Mouse (Mus musculus) T-cell, adult 2 months (primary cell): Measurements from ENCODE around the gene Setd1b.
A peak's percentile ranks its signal among the peaks of the same experiment; 100 is the strongest.

Experiments
- DNase-seq: peaks from one replicate; pipeline ENCODE4 v3.0.0; 2022; ENCODE audit warnings: low spot score

Setd1b gene

DNA sequence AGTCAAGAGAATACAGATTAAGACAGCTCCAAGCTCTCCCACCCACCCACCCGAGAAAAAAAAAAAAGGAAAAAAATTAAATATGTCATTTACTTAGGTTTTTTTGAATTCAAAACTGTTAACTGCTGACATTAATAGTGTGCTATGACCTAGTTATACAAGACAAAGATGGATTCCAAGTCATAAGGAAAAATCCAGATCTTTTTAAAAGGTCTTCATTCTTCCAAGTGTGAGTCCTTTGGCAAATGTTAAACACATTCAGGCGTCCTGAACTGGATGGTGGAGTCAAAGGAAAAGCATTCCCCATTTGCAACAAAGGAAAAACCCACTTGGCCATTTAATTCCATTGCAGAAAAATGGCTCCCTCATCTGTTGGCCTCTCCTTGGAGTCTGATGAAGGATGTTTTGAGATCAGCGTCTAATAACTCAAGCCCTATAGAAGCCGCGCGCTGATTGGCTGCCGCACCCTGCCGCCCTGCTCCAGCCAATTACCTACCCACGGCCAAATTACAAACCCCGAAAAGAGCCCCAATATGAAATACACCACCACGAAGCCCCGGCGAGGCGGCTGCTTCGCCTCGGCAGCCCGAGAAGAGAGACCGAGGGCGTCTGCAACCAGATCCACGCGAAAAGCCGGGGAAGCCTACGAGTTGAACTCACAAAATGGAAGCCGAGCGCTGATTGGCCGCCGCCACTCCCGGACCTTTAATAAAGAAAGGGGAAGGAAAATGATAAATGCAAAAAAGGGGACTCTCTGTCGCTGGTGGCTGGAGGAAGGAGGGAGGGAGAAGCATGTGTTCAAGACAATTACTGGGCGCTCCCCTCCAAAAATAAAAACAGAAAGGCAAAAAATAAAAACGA, 1.1 kb upstream of the Setd1b start:
- peak; percentile 77 for DNase-seq

DNA sequence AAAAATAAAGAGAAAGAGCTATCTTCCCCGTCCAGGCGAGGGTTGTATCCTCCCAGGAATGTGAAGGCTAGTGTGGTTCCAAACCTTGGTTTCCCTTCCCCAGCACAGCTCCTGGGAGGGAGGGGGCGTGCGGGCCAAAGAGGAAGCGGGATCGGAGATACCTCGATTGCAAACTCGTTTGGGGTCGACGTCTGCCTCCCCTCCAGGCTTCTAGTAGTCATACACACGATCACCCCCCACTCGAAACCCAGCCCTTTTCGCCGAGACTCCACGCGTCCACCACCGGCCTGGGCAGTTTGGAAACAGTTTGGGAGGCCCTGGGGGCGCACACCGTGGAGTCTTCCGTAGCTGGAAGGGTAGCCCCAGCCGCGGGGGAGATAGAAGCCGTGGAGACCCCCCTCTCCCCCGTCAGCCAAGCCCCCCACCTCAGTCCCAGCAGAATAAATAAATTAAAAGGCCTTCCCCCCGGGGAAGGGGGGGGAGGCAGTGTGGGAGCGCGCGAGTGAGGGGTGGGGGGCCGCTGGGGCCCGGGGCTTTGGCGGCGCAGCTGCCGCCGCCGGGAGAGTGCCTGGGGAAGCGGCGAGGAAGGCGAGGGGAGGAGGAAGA, 335 bp upstream of the Setd1b start:
- no peak for DNase-seq

DNA sequence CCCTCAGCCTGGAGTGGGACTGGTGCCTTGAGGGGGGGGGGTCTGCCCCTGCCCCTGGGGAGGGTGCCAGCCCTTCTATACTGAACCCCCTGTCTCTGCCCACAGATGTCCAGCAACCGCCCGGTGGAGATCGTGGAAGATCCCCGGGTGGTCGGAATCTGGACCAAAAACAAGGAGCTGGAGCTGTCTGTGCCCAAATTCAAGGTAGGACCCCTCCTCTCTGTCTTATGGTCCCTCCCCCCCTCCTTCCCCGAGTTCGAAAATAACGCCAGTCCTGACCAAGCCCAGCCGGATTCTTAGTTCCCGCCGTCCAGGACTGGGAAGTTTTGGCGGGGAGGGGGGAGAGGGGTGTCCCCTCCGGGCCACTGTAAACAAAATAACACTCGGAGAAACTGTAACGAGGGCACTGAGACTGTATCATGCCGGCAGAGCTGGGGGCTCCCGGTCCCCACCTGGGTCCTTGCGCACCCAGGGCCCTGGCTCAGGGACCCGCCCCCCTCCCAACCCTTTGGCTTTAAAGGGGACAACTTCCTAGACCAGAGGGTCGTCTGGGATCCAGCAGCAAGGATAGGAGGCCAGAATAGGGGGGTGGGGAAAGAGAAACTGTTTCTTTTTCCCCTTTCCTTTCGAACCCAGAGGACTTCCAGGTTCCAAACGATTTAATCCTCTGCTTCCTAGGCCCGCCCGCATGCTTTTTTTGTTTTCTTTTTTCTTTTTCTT, 1.4 kb downstream of the Setd1b start:
- no peak for DNase-seq

DNA sequence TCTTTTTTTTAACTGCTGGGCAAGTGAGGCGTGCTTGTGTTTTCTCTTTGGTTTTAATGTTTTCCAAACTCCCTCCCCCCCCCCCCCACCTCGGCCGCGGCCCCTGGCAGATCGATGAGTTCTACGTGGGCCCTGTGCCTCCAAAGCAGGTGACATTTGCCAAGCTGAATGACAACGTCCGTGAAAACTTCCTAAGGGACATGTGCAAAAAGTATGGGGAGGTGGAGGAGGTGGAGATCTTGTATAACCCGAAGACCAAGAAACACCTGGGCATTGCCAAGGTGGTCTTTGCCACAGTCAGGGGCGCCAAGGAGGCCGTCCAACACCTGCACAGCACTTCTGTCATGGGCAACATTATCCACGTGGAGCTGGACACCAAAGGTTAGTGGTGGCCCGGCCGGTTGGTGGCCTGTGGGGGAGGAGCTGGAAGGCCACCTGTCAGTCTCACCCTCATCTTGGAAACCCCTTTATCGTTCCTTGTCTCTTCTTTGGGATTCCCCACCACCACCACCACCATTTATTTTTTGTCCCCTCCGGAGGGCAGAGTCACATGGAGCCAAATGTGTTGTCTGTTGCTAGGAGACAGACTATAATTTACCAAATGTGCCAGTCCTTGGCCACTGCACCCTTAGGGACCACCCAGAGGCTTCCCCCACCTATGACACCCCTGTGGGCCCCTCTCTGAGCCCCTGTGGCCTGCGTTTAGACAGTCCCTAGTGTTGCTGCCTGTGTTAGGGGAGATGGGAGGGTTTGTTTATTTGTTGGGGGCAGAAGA, 2.2 kb downstream of the Setd1b start:
- DNase-seq = no peak

DNA sequence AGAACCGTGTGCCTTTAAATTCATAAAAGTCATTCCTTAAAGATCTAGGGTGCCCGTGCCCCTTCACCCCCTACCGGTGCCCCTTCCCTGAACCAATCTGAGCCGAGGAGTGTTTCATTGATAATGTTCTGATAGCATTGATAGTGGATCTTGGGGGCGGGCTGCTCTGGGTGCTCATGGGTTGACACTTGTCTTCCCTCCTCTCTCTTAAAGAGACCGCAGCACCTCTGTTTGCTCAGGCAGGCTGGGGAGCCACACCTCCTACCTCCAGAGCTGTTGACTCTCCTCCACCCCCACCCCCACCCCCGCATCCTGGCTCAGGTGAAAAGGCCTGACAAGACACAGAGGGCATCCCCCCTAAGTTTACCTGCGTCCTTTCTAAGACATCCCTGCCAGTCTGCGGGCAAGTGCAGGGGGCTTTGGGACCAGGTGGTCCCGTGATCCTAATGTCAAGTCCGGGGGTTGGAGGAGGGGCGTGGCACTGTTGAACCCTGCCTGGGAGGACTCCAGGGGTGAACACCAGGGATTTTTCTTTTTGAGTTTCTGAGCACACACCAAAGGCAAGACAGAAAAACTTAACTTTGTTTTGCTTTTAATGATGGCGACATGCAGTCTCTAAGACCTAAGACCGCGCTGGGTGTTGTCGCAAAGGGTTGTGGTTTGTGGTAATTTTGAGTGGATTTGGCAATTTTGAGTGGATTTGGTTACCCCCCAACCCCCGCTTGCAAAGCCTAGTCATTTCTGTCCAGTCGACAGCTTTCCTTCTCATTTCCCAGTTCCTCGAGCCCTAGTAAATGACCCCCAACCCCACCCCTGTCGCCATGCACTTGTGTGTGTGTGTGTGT, 3.0 kb downstream of the Setd1b start:
- no peak for DNase-seq

DNA sequence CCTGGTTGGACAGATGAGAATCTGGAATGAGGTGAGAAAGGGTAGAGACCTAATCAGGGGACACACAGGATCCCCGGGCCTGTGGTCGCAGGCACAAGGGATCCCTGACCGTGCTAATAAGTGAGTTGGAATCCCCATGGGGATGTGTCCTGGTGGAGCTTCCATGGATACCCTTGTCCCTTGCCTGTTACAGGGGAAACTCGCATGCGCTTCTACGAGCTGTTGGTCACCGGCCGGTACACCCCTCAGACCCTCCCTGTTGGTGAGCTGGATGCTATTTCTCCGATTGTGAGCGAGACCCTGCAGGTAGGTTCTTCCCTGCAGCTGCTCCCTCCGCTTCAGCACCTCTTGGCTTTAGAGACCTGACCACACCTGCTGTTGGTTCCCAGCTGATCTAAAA, 4.4 kb downstream of the Setd1b start:
- no peak for DNase-seq

DNA sequence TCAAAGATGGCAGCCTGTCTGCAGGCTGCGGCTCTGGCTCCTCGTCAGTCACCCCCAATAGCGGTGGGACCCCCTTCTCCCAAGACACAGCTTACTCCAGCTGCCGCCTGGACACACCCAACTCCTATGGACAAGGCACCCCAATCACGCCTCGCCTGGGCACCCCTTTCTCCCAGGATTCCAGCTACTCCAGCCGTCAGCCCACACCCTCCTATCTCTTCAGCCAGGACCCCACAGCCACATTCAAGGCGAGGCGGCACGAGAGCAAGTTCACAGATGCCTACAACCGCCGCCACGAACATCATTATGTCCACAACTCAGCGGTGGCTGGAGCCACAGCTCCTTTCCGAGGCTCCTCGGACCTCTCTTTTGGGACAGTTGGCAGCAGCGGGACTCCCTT, 5.6 kb downstream of the Setd1b start:
- DNase-seq = no peak

DNA sequence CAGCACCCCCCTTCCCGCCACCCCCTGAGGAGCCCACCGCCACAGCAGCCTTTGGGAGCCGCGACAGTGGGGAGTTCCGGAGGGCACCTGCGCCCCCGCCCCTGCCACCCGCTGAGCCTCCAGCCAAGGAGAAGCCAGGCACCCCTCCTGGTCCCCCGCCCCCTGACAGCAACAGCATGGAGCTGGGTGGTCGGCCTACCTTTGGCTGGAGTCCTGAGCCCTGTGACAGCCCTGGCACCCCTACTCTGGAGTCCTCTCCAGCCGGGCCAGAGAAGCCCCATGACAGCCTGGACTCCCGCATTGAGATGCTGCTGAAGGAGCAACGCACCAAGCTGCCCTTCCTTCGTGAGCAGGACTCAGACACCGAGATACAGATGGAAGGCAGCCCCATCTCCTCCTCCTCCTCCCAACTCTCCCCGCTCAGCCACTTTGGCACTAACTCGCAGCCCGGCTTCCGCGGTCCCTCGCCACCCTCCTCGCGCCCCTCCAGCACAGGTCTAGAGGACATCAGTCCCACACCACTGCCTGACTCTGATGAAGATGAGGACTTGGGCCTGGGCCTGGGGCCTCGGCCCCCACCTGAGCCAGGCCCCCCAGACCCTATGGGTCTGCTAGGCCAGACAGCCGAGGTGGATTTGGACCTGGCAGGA, 6.2 kb downstream of the Setd1b start:
- no peak for DNase-seq

DNA sequence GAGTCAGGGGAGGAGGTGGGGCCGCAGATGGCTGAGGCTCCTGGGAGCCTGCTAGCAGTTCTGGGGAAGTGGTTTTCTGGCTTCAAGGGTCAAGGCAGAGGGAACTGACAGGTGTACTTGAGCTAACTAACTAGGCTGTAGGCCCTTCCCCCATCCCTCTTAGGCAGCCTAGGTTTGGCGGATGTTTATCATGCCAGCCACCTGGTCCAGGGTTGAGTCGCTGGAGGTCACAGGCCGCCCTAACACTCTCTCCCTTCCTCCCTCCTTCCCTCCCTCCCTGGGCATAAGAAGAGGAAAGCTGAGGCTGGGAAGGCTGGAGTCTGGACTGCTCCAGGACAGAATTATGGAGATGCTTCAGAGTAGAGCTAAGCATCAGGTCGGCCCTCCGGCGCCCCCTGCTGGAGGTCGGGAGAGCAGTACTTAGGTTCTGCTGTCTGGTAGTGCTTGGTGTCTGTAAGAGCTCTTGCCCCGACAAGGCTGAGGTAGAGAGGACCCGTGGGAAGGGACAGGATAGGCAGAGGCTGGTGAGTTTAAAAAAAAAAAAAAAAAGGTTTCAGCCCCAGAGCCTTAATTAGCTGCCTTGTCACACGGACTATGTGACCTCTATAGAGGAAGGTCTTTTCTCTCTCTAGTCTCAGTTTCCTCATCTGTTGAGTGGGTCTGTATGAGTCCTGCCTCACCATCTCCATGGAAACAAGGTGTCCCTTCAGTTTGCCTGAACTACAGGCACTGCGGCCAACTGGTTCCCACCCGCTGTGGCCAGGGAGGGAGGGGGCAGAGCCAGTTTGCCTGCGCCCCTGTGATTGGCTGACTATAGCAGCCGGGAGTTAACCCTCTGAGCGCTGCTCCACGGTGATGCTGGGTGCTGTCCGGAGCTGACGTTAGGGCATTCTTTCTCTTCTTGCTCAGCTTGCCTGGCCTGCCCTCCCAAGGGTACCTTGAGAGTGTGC, 7.7 kb downstream of the Setd1b start:
- peak; percentile 90 for DNase-seq

DNA sequence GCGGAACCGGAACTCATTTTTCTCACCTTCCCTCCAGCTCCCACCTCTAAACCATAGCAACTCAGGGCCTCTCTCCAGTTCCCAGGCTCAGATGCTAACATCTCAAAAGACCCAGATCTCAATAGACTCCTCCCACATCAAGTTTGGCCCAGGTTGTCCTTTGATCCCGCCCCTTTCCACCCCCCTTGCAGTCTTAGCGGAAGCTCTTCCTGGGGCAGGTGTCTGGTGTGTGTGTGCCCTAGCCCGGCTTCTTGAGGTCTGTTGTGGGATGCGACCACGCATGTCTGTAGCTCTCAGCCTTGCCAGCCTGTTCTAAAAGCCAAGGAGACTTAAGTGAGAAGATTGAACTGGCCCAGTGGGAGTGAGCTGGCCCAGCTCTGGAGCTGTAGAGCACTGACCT, 8.6 kb downstream of the Setd1b start:
- peak; percentile 90 for DNase-seq

DNA sequence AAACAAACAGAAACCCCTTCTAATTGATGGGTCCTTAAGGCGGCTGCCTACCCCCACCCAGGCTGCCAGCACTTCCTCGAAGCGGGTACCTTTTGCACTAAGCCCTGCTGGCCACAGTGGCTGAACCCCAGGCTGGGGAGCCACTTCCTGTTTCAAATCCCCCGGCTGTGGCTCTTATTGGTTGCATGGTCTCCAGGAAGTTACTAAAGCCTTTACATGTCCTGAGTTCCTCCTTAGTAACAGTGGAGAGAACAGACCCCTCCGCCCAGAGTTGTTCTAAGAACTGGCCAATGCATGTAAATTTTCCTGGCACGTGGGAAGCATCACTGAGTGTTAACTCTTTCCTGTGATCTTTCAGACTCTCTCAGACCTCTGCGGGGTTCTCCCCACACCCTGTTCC, 9.1 kb downstream of the Setd1b start:
- peak; percentile 75 for DNase-seq

DNA sequence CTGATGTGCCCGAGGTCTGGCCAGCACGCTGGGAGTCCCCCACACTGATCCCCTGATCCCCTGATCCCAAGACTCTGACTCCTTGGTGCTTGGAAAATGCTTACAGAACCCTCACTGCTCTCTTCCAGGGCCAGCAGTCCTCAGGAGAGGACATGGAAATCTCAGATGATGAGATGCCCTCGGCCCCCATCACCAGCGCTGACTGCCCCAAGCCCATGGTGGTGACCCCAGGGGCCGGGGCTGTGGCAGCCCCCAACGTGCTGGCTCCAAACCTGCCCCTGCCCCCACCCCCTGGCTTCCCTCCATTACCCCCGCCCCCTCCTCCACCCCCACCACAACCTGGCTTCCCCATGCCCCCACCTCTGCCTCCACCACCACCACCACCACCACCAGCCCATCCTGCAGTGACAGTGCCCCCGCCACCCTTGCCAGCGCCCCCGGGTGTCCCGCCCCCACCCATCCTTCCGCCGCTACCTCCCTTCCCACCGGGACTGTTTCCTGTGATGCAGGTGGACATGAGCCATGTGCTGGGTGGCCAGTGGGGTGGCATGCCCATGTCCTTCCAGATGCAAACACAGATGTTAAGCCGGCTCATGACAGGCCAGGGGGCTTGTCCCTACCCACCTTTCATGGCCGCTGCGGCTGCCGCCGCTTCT, 9.8 kb downstream of the Setd1b start:
- DNase-seq = no peak

DNA sequence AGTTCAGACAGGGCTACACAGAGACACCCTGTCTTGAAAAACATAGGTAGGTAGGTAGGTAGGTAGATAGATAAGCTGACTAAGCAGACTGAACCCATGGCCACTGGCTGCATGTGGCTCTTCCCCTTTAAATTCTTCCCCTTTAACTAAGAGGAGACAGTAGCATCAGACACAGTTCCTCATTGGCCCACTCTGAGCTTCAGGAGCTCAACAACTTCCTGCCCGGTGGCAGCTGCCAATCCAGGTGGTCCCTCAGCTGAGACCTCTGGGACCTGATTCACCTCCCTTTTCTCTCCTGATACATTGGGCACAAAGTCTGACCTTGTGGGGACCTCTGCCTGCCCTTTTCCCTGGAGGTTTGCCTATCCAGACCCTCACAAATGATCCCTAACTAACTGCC, 10.9 kb downstream of the Setd1b start:
- DNase-seq = no peak

DNA sequence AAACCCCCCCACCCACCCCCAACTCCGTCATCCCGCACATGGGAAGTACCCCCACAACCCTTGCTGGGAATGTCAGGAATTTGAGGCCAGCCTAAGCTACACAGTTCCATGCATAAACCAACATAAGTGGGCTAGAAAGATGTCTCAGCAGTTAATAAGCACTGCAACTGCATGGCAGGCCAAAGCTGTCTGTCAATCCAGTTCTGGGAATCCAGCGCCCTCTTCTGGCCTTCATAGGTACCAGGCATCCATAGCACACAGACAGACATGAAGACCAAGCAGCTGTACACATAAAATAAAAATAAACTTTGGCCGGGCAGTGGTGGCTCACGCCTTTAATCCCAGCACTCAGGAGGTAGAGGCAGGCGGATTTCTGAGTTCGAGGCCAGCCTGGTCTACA, 13.4 kb downstream of the Setd1b start:
- peak; percentile 81 for DNase-seq

DNA sequence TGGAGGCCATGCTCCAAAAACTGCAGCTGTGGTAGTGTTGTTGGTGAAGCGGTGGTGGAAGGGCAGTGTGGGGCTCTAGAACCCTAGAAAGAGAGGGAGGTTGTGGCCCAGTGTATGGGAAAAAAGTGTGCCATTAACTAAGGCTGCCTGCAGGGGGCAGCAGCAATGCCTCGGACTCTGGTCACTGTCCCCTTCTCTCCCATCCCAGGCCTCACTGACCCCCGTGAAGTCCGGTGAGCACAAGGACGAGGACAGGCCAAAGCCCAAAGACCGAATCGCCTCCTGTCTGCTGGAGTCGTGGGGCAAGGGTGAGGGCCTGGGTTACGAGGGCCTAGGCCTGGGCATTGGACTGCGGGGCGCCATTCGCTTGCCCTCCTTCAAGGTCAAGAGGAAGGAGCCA, 14.8 kb downstream of the Setd1b start:
- DNase-seq = no peak

DNA sequence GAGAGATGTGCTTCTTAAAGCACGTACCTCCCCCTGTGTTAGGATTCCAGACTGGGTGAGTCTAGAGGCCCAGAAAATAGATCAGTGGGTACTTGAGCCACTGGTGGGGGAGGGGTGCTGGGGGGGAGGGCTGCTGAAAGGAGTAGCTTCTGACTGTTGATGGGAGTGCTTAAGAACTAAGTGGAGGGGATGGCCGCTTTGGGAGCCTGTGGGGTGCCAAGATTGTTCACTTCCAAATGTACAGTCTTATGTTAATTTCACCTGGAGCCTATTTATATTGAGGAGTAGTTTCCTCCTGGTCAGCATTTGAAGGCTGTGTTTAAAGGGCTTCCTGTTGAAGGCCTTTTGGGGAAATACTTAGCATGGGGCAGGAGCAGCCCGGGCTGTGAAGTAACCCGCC, 16.0 kb downstream of the Setd1b start:
- DNase-seq = no peak

DNA sequence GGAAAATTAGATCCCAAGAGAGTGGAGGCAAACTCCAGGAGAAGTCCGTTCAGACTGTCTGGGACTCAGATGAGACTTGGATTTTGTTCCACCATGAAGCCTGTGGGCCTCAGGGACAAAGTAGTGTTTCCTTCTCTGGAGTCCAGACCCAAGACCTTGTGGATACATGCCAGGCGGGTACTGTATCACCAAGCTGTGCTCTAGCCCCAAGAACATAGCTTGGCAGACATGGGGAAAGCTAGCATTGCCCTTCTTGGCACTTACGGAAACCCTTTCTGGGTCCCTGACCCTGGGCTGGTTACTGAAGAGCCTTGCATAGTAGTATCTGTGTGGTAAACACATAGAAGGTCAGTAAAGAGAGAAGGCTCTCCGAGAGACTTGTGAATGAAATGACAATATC, 17.5 kb downstream of the Setd1b start:
- DNase-seq = no peak

DNA sequence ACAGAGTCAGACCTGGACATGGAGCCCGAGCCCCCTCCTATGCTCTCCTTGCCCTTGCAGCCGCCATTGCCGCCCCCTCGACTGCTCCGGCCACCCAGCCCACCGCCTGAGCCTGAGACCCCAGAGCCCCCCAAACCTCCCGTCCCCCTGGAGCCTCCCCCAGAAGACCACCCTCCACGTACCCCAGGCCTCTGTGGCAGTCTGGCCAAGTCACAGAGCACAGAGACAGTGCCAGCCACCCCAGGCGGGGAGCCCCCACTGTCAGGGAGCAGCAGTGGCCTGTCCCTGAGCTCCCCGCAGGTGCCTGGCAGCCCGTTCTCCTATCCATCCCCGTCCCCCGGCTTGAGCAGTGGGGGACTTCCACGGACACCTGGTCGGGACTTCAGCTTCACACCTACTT, 17.9 kb downstream of the Setd1b start:
- no peak for DNase-seq

DNA sequence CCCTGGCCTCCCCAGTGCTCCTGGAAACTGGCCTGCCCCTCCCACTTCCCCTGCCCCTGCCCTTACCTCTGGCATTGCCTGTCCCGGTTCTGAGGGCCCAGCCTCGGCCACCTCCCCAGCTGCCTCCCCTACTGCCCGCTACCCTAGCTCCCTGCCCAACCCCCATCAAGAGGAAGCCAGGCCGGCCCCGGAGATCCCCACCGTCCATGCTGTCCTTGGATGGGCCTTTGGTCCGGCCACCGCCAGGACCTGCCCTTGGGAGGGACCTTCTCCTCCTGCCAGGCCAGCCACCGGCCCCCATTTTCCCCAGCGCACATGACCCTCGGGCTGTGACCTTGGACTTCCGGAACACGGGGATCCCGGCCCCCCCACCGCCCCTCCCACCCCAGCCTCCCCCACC, 18.3 kb downstream of the Setd1b start:
- no peak for DNase-seq
